Mouse (Mus musculus) forebrain, embryonic 15.5 days (tissue): ENCODE data around the gene Rgs7bp. TPM values are rescaled to one million over a fixed set of nuclear protein-coding genes. Genes with fewer than 3 reads are reported as not detected.
A peak's percentile ranks its signal among the peaks of the same experiment; 100 is the strongest.

Source experiments
- ATAC-seq: fragments of 200-750 bp; cut with Nextera tagmentation; replicated peaks from 2 replicates; pipeline ENCODE4 v1.8.0; 2017; ENCODE audit warnings: mild to moderate bottlenecking, moderate TSS enrichment, moderate library complexity
- H3K27ac ChIP-seq: fragments of 300-500 bp; sonication (generic); replicated peaks from 2 replicates; pipeline ENCODE4 v1.5.1; 2015; ENCODE audit warnings: mild to moderate bottlenecking, inconsistent platforms
- H3K27me3 ChIP-seq: fragments of 300-500 bp; sonication (generic); 2 replicates; pipeline ENCODE4 v1.6.1; 2015; ENCODE audit warnings: inconsistent platforms
- H3K36me3 ChIP-seq: fragments of 300-500 bp; sonication (generic); 2 replicates; pipeline ENCODE4 v1.6.1; 2015; ENCODE audit warnings: mild to moderate bottlenecking, inconsistent platforms
- H3K4me1 ChIP-seq: fragments of 300-500 bp; sonication (generic); 2 replicates; pipeline ENCODE4 v1.6.1; 2015; ENCODE audit warnings: inconsistent platforms
- H3K4me2 ChIP-seq: fragments of 300-500 bp; sonication (generic); replicated peaks from 2 replicates; pipeline ENCODE4 v1.6.1; 2015; ENCODE audit warnings: mild to moderate bottlenecking, inconsistent platforms
- H3K4me3 ChIP-seq: fragments of 300-500 bp; sonication (generic); 2 replicates; pipeline ENCODE4 v1.5.1; 2015; ENCODE audit warnings: mild to moderate bottlenecking, inconsistent platforms
- H3K9ac ChIP-seq: fragments of 300-500 bp; sonication (generic); replicated peaks from 2 replicates; pipeline ENCODE4 v1.6.1; 2015; ENCODE audit warnings: mild to moderate bottlenecking, inconsistent platforms
- H3K9me3 ChIP-seq: fragments of 300-500 bp; sonication (generic); 2 replicates; pipeline ENCODE4 v1.6.1; 2016; ENCODE audit warnings: inconsistent platforms
- WGBS: fragments of 180-500 bp; shearing (Covaris S2); methylation state at CpG from one replicate; pipeline ENCODE4 v1.1.7; 2015; ENCODE audit warnings: mixed read lengths; 5-methylcytosine and 5-hydroxymethylcytosine counted together
- polyA plus RNA-seq: library from polyadenylated mRNA; unstranded; fragments of >200 nt; fragmentation: Nextera tagmentation; extraction: Ambion mirVana; gene quantifications from 2 replicates; pipeline ENCODE4 v1.2.1, GENCODE M21; 2015

Gene Rgs7bp
- polyA plus RNA-seq, 1 experiment from 2014 or later = 5.2 TPM

GRCm38 (mm10) chr13:105002132-105002830 lies 52.4 kb downstream of the Rgs7bp start:
- Histone ChIP-seq H3K4me3 (no peak overlapping the region), H3K9me3 (no peaks in the 10 kb centered on the region), H3K9ac (no peak overlapping the region), H3K36me3 (no peaks in the 10 kb centered on the region), H3K27ac (peak overlapping the region; percentile 68), H3K4me1 (peaks cover 18% of the 10 kb centered on the region), H3K27me3 (no peaks in the 10 kb centered on the region), H3K4me2 (no peak overlapping the region)
- ATAC-seq = peak; percentile 64
- WGBS = 53% methylated on average over 5 of the region's 5 CpGs

- Histone ChIP-seq H3K36me3 (no peaks in the 10 kb centered on the region), H3K9ac (no peak overlapping the region), H3K4me3 (no peak overlapping the region), H3K9me3 (no peaks in the 10 kb centered on the region), H3K27me3 (no peaks in the 10 kb centered on the region), H3K27ac (peak overlapping the region; percentile 68), H3K4me1 (peaks cover 18% of the 10 kb centered on the region), H3K4me2 (no peak overlapping the region)
- WGBS = 46% methylated on average over 2 of the region's 2 CpGs
- ATAC-seq = peak; percentile 94
Observed at GRCm38 (mm10) chr13:105001714-105002113, 53.0 kb downstream of the Rgs7bp start.

- H3K27me3 ChIP-seq = no peaks in the 10 kb centered on the region
- no peak overlapping the region for H3K4me3 ChIP-seq
- no peak overlapping the region for H3K9ac ChIP-seq
- ATAC-seq = no peak
- H3K27ac ChIP-seq = no peak overlapping the region
- 88% methylated on average over 7 of the region's 7 CpGs for WGBS
- no peaks in the 10 kb centered on the region for H3K36me3 ChIP-seq
- H3K9me3 ChIP-seq = no peaks in the 10 kb centered on the region
- no peak overlapping the region for H3K4me2 ChIP-seq
- H3K4me1 ChIP-seq = no peaks in the 10 kb centered on the region
Observed at GRCm38 (mm10) chr13:104988811-104989258, 65.9 kb downstream of the Rgs7bp start.

GRCm38 (mm10) chr13:104988009-104988540 lies 66.7 kb downstream of the Rgs7bp start:
- Histone ChIP-seq H3K27me3 (no peaks in the 10 kb centered on the region), H3K9ac (no peak overlapping the region), H3K9me3 (no peaks in the 10 kb centered on the region), H3K4me1 (no peaks in the 10 kb centered on the region), H3K36me3 (no peaks in the 10 kb centered on the region), H3K4me3 (no peak overlapping the region), H3K4me2 (no peak overlapping the region), H3K27ac (no peak overlapping the region)
- no peak for ATAC-seq
- WGBS = 83% methylated on average over 13 of the region's 13 CpGs

GRCm38 (mm10) chr13:104985691-104986090 lies 69.0 kb downstream of the Rgs7bp start:
- H3K4me2 ChIP-seq = no peak overlapping the region
- 93% methylated on average over 4 of the region's 4 CpGs for WGBS
- no peaks in the 10 kb centered on the region for H3K27me3 ChIP-seq

GRCm38 (mm10) chr13:104983989-104984388 lies 70.7 kb downstream of the Rgs7bp start:
- H3K27me3 ChIP-seq = no peaks in the 10 kb centered on the region
- H3K27ac ChIP-seq = no peak overlapping the region
- H3K4me3 ChIP-seq = no peak overlapping the region
- ATAC-seq = no peak
- no peak overlapping the region for H3K9ac ChIP-seq
- H3K4me2 ChIP-seq = no peak overlapping the region
- no peaks in the 10 kb centered on the region for H3K9me3 ChIP-seq
- H3K36me3 ChIP-seq = peaks cover 4% of the 10 kb centered on the region; the same call in 1 of the 2 replicates
- WGBS = 85% methylated on average over 5 of the region's 5 CpGs
- H3K4me1 ChIP-seq = no peaks in the 10 kb centered on the region

More at GRCm38 (mm10) chr13:104985691-104986090, 69.0 kb downstream of the Rgs7bp start:
- H3K4me3 ChIP-seq = no peak overlapping the region
- H3K27ac ChIP-seq = no peak overlapping the region
- ATAC-seq = no peak
- peaks cover 4% of the 10 kb centered on the region; the same call in 1 of the 2 replicates for H3K36me3 ChIP-seq
- no peak overlapping the region for H3K9ac ChIP-seq
- H3K4me1 ChIP-seq = no peaks in the 10 kb centered on the region
- H3K9me3 ChIP-seq = no peaks in the 10 kb centered on the region

- no peaks in the 10 kb centered on the region for H3K9me3 ChIP-seq
- no peak overlapping the region for H3K9ac ChIP-seq
- ATAC-seq = no peak
- 91% methylated on average over 10 of the region's 10 CpGs for WGBS
- no peak overlapping the region for H3K4me2 ChIP-seq
- no peaks in the 10 kb centered on the region for H3K27me3 ChIP-seq
- H3K36me3 ChIP-seq = peaks cover 4% of the 10 kb centered on the region; the same call in 1 of the 2 replicates
- no peak overlapping the region for H3K27ac ChIP-seq
- H3K4me3 ChIP-seq = no peak overlapping the region
- no peaks in the 10 kb centered on the region for H3K4me1 ChIP-seq
Observed at GRCm38 (mm10) chr13:104982781-104983353, 71.9 kb downstream of the Rgs7bp start.

GRCm38 (mm10) chr13:104978176-104978575 lies 76.6 kb downstream of the Rgs7bp start:
- Histone ChIP-seq H3K4me1 (no peaks in the 10 kb centered on the region), H3K4me3 (no peak overlapping the region), H3K9ac (no peak overlapping the region), H3K27me3 (no peaks in the 10 kb centered on the region), H3K9me3 (no peaks in the 10 kb centered on the region), H3K36me3 (peaks cover 4% of the 10 kb centered on the region; the same call in 1 of the 2 replicates), H3K4me2 (no peak overlapping the region), H3K27ac (no peak overlapping the region)
- 83% methylated on average over 1 of the region's 1 CpGs for WGBS
- no peak for ATAC-seq

- Histone ChIP-seq H3K27ac (no peak overlapping the region), H3K27me3 (no peaks in the 10 kb centered on the region), H3K9me3 (no peaks in the 10 kb centered on the region), H3K4me3 (no peak overlapping the region), H3K36me3 (no peaks in the 10 kb centered on the region), H3K4me1 (peaks cover 9% of the 10 kb centered on the region), H3K4me2 (no peak overlapping the region), H3K9ac (no peak overlapping the region)
- no peak for ATAC-seq
- WGBS = 72% methylated on average over 2 of the region's 2 CpGs
Observed at GRCm38 (mm10) chr13:104967486-104967885, 87.2 kb downstream of the Rgs7bp start.

GRCm38 (mm10) chr13:104963716-104964115 lies 91.0 kb downstream of the Rgs7bp start:
- Histone ChIP-seq H3K9me3 (no peaks in the 10 kb centered on the region), H3K27ac (no peak overlapping the region), H3K9ac (no peak overlapping the region), H3K36me3 (no peaks in the 10 kb centered on the region), H3K27me3 (no peaks in the 10 kb centered on the region), H3K4me2 (no peak overlapping the region), H3K4me3 (no peak overlapping the region), H3K4me1 (peaks cover 29% of the 10 kb centered on the region)
- WGBS = 81% methylated on average over 4 of the region's 4 CpGs
- ATAC-seq = no peak

GRCm38 (mm10) chr13:104962716-104963411 lies 91.9 kb downstream of the Rgs7bp start:
- peak; percentile 93 for ATAC-seq
- Histone ChIP-seq H3K36me3 (no peaks in the 10 kb centered on the region), H3K9me3 (no peaks in the 10 kb centered on the region), H3K27me3 (no peaks in the 10 kb centered on the region), H3K4me2 (0 out of 2 replicates have a peak overlapping the region, but pooled peaks have one; percentile 4), H3K4me1 (peaks cover 29% of the 10 kb centered on the region), H3K4me3 (no peak overlapping the region), H3K27ac (peak overlapping the region; percentile 56), H3K9ac (no peak overlapping the region)
- WGBS = 36% methylated on average over 11 of the region's 11 CpGs

- Histone ChIP-seq H3K27ac (peak overlapping the region; percentile 56), H3K4me3 (no peak overlapping the region), H3K36me3 (no peaks in the 10 kb centered on the region), H3K4me2 (no peak overlapping the region), H3K9me3 (no peaks in the 10 kb centered on the region), H3K4me1 (peaks cover 29% of the 10 kb centered on the region), H3K27me3 (no peaks in the 10 kb centered on the region), H3K9ac (no peak overlapping the region)
- no peak for ATAC-seq
- 75% methylated on average over 7 of the region's 7 CpGs for WGBS
Observed at GRCm38 (mm10) chr13:104962166-104962565, 92.6 kb downstream of the Rgs7bp start.
